Mouse (Mus musculus): ENCODE results near the gene Dohh. TPM values are rescaled to one million over a fixed set of nuclear protein-coding genes. Genes with fewer than 3 reads are reported as not detected.
A peak's percentile ranks its signal among the peaks of the same experiment; 100 is the strongest.

The Dohh gene
- total and polyA plus RNA-seq, 3 experiments = 39.6 to 125 (median 54.3) TPM

GRCm38 (mm10) chr10:81356991-81357844, 27.0 kb upstream of the Dohh start, which contains the start of gene Mfsd12:
TSS of gene Mfsd12 (plus strand) at chr10:81357491.
- DNase-seq = peak; percentile 95

- no peak for DNase-seq
Measured at GRCm38 (mm10) chr10:81358209-81358608, 26.0 kb upstream of the Dohh start.

GRCm38 (mm10) chr10:81358841-81359240, 25.4 kb upstream of the Dohh start:
- DNase-seq = no peak

DNA sequence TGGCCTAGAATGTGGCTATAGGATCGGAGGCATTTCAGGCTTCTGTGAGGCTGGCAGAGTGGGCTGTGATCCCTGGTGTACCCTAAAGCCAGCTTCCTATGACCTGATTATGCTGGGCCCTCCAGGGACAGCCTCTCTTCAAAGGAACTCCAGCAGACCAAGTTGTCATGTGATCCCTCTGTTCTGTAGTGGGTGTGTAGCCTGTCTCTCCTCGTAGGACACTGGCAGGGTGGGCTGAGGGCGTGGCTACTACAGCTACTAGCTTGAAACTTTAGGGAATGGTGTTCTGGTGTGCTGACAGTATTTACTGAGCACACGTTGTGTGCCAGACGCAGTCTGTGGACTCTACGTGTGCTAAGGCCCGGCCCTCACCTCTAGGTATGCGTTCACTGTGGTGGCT, 23.5 kb upstream of the Dohh start:
- no peak for DNase-seq

GRCm38 (mm10) chr10:81362336-81362949, 21.8 kb upstream of the Dohh start:
- DNase-seq = no peak

GRCm38 (mm10) chr10:81363436-81364346, 20.5 kb upstream of the Dohh start:
- DNase-seq = peak; percentile 59

DNA sequence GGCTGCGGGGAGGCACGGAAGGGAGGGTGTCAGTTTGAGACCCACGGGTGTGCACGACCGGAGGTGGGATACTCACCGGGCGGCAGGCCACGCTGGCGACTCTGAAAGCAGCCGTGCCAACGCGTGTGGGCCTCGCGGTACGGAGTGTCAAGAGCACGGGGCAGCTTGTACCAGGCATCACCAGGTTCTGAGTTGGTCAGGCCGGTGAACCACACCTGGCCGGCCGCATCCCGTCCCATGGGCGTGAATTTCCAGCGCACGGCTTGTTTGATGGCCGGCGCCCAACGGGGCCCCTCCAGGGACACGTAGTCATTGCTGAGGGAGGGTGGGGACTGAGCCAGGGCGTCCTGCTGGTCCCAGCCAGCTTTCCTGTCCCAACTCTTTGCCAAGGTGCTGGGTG, 19.6 kb upstream of the Dohh start:
- DNase-seq = peak; percentile 71

- DNase-seq = no peak
Measured at GRCm38 (mm10) chr10:81365073-81365472, 19.2 kb upstream of the Dohh start.

- no peak for DNase-seq
Measured at GRCm38 (mm10) chr10:81365672-81366476, 18.4 kb upstream of the Dohh start, which contains the start of gene 4930404N11Rik. TSS of gene 4930404N11Rik (minus strand) at chr10:81365816.

- DNase-seq = no peak
Measured at GRCm38 (mm10) chr10:81366477-81367206, 17.6 kb upstream of the Dohh start.

GRCm38 (mm10) chr10:81367207-81367495, 17.1 kb upstream of the Dohh start:
- DNase-seq = no peak

GRCm38 (mm10) chr10:81375322-81375721, 8.9 kb upstream of the Dohh start:
- no peak for DNase-seq

GRCm38 (mm10) chr10:81376561-81377361, 7.5 kb upstream of the Dohh start:
- no peak for DNase-seq

DNA sequence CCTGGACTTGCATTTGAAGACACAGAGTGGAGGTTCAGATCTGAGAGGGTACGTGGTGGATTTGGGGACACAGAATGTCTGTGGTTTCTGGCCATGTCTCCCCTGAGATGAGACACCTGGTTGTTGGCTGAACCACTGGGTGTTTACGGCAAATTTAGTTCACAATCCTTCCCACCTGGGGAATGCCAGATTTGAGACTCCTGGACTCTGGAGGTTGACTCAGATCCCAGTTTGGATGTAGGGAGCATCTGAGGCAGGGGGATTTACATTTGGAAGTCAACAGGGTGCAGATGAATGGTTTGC, 6.9 kb upstream of the Dohh start:
- no peak for DNase-seq

- peak; percentile 70 for DNase-seq
Measured at GRCm38 (mm10) chr10:81377793-81378552, 6.3 kb upstream of the Dohh start, which contains the start of gene Fzr1. TSS of gene Fzr1 (minus strand) at chr10:81378516.

DNA sequence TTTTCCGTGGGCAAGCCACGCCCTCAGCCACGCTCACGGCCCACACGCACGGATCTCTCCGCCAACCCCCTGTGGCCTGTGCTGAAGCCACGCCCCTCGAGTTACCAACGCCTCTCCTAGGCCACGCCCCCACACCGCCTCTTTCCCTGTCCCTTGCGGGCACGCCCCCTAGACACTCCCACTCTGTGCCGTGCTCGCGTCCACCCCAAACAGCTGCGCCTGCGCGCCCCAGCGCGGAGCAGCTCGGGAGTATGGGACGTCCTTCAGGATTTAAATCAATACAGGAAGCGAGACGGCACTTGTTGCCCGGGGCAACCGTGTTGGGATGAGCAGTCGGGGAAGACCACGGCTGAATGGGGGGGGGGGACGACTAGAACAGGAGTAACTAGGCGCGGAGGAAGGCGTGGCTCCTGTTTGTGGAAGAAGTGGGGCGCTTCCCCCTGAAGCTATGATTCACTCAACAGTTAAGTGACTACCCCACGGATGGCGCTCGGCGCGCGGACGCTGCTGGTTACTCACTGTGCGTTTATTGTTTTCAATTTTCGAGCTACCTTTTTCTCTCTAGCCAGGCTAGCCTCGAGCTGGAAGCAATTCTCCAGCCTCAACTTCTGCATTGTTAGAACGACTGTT, 5.6 kb upstream of the Dohh start:
- DNase-seq = peak; percentile 100

- DNase-seq = no peak
Measured at GRCm38 (mm10) chr10:81379183-81379553, 5.1 kb upstream of the Dohh start.

GRCm38 (mm10) chr10:81379809-81380378, 4.3 kb upstream of the Dohh start:
- no peak for DNase-seq

- DNase-seq = no peak
Measured at GRCm38 (mm10) chr10:81382039-81382438, 2.2 kb upstream of the Dohh start.

All from adrenal gland, adult 2 months (tissue).